Mouse (Mus musculus) mesoderm, embryonic 11.5 days (tissue): Measurements from ENCODE around the gene Haus5.

Experiments
- DNase-seq: peaks from one replicate; pipeline ENCODE4 v3.0.0-alpha.2; 2012; ENCODE audit warnings: low read depth, low spot score

The Haus5 gene

GRCm38 (mm10) chr7:30664529-30665200 lies at the start of gene Haus5:
Haus5 (minus strand) TSS chr7:30664994.
- peak; percentile 95 for DNase-seq

GRCm38 (mm10) chr7:30711942-30712341 lies 47.1 kb upstream of the Haus5 start, which contains the start of gene Atp4a:
Atp4a (plus strand) TSS chr7:30712209.
- DNase-seq, result no peak

GRCm38 (mm10) chr7:30707441-30707840 lies 42.6 kb upstream of the Haus5 start:
- DNase-seq, result no peak

- DNase-seq, result no peak
Observed at GRCm38 (mm10) chr7:30706214-30706882, 41.6 kb upstream of the Haus5 start.

- DNase-seq, result no peak
Observed at GRCm38 (mm10) chr7:30698589-30698988, 33.8 kb upstream of the Haus5 start, which contains the start of gene 2200002J24Rik. 2200002J24Rik (plus strand) TSS chr7:30698926.

- no peak for DNase-seq
Observed at GRCm38 (mm10) chr7:30698101-30698500, 33.3 kb upstream of the Haus5 start.

- no peak for DNase-seq
Observed at GRCm38 (mm10) chr7:30688325-30688724, 23.5 kb upstream of the Haus5 start.

GRCm38 (mm10) chr7:30683425-30683824 lies 18.6 kb upstream of the Haus5 start:
- no peak for DNase-seq

GRCm38 (mm10) chr7:30681897-30682296 lies 17.1 kb upstream of the Haus5 start:
- no peak for DNase-seq

- no peak for DNase-seq
Observed at GRCm38 (mm10) chr7:30678263-30678975, 13.6 kb upstream of the Haus5 start.

- no peak for DNase-seq
Observed at GRCm38 (mm10) chr7:30671480-30671879, 6.7 kb upstream of the Haus5 start, which contains the start of gene Pmis2. Pmis2 (minus strand) TSS chr7:30671605.

GRCm38 (mm10) chr7:30669229-30669628 lies 4.4 kb upstream of the Haus5 start:
- DNase-seq, result peak; percentile 46

- DNase-seq, result no peak
Observed at GRCm38 (mm10) chr7:30665321-30665720, 527 bp upstream of the Haus5 start.

GRCm38 (mm10) chr7:30649591-30650540 lies 14.9 kb downstream of the Haus5 start, which contains the start of gene Rbm42:
Rbm42 (minus strand) TSS chr7:30650317.
- peak; percentile 98 for DNase-seq

- DNase-seq, result no peak
Observed at GRCm38 (mm10) chr7:30639083-30639482, 25.7 kb downstream of the Haus5 start.

GRCm38 (mm10) chr7:30636395-30636794 lies 28.4 kb downstream of the Haus5 start:
- no peak for DNase-seq

- DNase-seq, result no peak
Observed at GRCm38 (mm10) chr7:30635752-30636151, 29.0 kb downstream of the Haus5 start, which contains the start of gene Etv2. Etv2 (minus strand) TSS chr7:30635852.

GRCm38 (mm10) chr7:30634621-30635020 lies 30.2 kb downstream of the Haus5 start:
- peak; percentile 84 for DNase-seq

GRCm38 (mm10) chr7:30633762-30634412 lies 30.9 kb downstream of the Haus5 start:
- DNase-seq, result no peak

- DNase-seq, result no peak
Observed at GRCm38 (mm10) chr7:30629013-30629412, 35.8 kb downstream of the Haus5 start.
